Mouse (Mus musculus) embryo, embryonic 9.5 days (tissue): Measurements from ENCODE around the gene Olfr902.
"Not testable (repeated sequence)": the region's sequence is repeated elsewhere in the genome, so short reads cannot be mapped to it uniquely, and the experiment has no call there.

ENCODE experiments used
- DNase-seq: peaks from one replicate; pipeline ENCODE4 v3.0.0-alpha.2; 2017; ENCODE audit errors: extremely low spot score

The Olfr902 gene

DNA sequence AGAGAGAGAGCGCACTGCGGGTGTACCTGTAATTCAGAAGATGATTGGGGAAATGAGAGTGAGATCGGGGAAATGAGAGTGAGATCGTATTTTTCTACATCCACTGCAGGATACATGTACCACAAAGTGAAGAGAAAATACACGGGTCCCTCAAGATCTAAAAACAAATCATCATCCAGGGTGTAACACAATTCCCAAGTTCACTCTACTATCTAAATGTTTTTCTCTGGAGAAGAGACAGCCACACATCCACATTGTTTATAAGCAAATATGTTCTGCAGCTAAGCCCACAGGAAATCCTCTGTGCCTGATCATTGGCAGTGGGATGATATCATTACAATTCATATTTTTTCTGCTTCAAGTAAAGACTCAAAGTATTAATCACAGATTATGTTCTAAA lies at the start of gene Olfr902:
Gene Olfr902 (plus strand): TSS at position 301 of the 400 bp plus-strand sequence.
- DNase-seq: no peak

- no peak for DNase-seq
Observed at GRCm38 (mm10) chr9:38401398-38401797, 46.1 kb upstream of the Olfr902 start, which contains the start of gene Olfr147. Gene Olfr147, plus strand, starts transcription at chr9:38401698.

DNA sequence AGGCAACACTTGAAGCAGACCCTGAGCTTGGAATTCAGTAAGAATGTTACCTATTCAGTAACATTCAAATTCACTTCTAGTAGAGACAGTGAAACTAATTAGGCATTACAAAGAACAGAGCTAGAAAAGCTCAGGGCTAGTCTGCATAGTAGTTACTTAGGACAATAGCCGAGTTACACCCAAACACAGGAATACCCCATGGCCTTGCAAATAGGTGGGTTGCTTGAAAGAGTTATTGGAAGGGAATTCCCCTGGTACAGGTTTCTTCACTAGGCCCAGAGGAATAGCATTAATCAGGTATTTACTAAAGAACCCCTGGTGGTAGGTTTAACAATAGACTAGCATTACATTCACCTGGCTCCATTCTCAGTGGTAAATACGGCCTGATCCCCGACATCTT lies 40.0 kb upstream of the Olfr902 start:
- DNase-seq: not testable (repeated sequence)

GRCm38 (mm10) chr9:38413502-38413901 lies 34.0 kb upstream of the Olfr902 start:
- DNase-seq: not testable (repeated sequence)

GRCm38 (mm10) chr9:38423801-38424200 lies 23.7 kb upstream of the Olfr902 start:
- no peak for DNase-seq

DNA sequence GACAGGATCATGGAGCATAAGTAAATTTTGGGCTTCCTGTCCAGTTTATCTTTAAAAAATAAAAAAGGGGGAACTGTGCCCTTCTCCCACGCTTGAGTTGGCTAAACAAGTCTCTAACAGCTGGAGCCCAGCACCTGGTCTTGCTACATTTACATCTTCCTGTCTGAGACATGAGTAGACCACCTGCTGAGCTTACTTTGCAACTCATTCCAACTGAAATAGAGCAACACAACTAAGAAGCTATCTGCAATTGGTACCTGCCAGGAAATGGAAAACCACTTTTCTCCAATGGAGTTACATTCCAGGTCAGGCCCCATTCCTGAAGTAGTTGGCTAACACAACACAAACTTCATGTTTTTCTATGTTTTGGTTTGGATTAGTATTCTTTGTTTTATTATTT lies 20.4 kb upstream of the Olfr902 start:
- no peak for DNase-seq

DNA sequence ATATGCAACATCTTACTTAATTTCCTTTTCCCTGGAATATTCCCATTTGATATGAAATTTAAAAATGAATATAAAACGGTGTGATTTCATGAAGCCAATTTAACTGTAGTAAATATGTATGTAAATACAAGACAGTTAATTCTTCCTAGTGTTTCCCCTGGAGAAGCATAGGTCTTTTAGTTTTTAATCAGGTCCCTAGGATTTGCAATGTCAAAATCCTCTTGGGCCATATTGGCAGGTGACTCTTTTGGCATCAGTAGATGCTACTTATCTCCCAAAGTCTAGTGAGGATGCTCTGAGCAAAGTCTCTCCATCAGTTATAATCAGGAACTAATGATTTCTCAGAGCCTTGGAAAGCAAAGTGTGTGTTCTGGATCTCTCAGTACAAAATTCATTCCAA lies 18.3 kb upstream of the Olfr902 start, which contains the start of gene Olfr901:
Gene Olfr901 (plus strand): TSS at position 301 of the 400 bp plus-strand sequence.
- DNase-seq: no peak

DNA sequence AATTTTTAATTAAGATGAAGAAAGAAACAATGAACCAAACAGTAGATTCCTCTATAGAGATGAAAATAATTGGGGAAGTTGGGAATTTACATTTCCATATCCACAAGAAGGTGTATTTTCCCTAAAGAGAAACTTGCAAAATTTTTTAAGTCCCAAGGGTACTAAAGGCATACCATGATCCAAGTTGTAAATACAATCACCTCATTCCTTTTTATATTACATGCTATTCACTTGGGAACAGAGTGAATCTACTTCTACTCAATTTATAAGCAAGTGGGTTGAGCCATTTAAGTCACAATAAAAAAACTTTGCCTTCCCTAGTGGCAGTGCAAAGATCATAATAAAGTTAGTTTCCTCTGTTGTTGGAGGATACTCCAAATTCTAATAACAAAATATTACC lies 15.4 kb downstream of the Olfr902 start, which contains the start of gene Olfr904:
Gene Olfr904 (plus strand): TSS at position 301 of the 400 bp plus-strand sequence.
- DNase-seq: no peak

- DNase-seq: no peak
Observed at GRCm38 (mm10) chr9:38470807-38471206, 23.4 kb downstream of the Olfr902 start, which contains the start of gene Olfr905. Gene Olfr905, plus strand, starts transcription at chr9:38471107.

DNA sequence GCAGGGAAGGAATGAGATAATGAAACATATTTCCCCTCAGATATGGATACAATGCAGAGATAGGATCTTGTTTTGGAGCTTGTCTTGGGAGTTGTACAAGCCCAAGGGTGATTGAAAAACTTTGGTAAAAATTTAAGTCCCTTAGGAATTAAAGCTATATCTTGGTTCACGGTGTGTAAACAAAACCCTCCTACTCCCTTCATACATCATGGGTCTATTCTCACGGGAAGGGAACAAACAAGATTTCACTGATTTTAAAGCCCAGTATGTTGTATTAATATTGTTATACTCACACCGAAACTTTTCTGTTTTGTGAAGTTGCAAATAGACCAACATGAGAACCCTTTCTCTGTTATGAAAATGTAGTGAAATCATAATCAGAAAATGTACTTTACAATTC lies 39.3 kb downstream of the Olfr902 start, which contains the start of gene Olfr906:
Gene Olfr906 (plus strand): TSS at position 301 of the 400 bp plus-strand sequence.
- no peak for DNase-seq

DNA sequence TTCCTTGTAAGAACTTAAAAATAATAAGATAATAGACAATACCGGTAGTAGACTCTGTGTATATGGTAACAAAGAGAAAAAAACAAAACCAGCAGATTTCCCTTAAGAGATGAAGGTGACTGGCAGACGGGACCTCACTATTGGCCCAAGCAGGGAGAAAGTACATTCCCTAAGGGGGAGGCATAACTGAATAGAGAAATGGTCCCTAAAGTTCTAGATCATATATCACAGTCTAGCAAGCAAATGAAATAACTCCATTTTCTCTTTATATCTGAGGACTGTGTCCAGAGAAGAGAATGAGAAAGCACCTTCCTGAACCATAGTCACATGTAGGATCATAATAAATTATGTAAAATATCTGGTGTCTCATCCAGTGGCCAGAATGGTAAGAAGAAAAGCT lies 48.0 kb downstream of the Olfr902 start, which contains the start of gene Olfr907:
Gene Olfr907 (plus strand): TSS at position 301 of the 400 bp plus-strand sequence.
- DNase-seq: no peak
